Mouse (Mus musculus): Measurements from ENCODE around the gene Gtf2i.

Gtf2i gene

DNA sequence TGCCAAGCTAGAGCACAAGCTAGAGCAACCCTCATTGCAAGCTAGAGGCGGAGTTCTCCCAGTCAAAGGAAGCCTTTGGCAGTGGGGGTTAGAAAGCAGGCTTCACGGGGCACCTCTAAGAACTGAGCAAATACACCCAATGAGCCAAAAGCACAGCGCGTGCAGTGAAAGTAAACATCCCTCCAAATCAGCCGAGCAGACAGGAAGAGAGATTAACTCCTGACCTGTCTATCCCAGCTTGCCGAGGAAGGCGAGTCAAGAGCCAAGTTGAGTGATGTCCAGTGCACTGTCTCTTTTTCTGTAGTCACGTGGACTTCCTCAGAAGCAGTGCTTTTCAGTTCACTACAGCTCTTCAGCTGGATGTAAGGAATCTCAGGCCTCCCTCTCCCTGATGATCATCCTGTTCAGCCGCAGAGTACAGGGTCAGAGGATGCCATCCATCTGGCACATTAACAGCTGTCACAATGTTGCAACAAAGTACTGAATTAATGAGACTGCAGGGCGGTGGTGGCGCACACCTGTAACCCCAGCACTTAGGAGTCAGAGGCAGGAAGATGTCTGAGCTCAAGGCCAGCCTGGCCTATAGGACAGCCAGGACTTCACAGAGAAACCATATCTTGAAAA lies 104.5 kb downstream of the Gtf2i start:
- DNase-seq (ENCODE audit: low spot score), result no peak

DNA sequence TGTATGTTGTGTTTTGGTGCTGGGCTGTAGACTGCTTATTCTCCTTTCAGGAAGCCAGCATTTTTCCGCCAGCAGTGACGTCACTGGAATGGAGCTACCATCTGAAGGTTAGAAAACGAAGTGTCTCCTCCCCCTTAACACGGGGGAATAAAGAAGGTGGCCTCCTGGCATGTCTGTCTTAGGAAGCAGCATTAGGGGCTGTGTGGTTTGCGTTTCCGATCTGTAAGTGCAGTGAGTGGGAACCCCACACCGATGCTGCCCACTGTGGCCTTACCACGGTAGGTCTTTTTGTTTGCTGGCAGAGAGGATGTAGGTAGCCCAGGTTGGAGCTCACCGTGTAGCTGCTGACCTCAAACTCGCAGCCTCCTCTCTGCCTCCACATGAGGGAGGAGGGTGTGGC lies 107.8 kb downstream of the Gtf2i start:
- no peak for DNase-seq (ENCODE audit: low spot score)

DNA sequence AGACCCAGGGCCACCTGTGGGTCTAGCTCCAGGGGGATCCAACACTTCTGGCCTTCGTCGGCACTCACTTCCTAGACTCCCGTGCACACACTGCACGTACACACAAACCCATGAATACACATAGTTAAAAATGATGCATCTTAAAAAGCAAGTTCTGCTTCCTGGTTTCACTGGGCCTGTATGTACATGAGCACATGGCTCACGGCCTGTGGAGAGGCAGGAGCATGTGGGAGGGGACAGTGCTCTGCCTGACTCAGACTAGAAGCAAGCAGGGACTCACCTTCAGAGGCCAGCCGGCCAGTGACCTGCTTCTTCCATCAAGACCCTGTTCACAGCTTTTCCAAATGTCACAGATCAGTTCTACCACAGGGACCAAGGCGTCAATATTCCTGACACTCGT lies 120.9 kb downstream of the Gtf2i start:
- no peak for DNase-seq (ENCODE audit: low spot score)

DNA sequence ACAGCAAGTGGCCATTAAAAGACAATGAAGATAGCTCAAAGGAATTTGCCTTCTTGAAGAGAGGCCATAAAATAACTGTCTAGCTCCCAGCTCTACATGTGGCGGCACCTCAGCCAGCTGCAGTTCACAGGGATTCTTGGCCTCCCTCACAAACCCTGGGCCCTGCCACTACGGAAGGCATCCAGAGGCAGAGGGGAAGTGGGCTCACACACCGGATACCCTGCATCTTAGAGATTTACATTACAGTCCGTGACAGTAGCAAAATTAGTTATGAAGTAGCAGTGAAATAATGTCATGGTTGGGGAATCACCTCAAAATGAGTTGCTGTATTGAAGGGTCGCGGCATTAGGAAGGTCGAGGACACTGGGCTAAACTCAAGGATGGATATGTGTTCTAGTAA lies 126.0 kb downstream of the Gtf2i start:
- DNase-seq (ENCODE audit: low spot score), result no peak
